ENCODE assay signal across 24 mouse cellular contexts in the genomic region with DNA sequence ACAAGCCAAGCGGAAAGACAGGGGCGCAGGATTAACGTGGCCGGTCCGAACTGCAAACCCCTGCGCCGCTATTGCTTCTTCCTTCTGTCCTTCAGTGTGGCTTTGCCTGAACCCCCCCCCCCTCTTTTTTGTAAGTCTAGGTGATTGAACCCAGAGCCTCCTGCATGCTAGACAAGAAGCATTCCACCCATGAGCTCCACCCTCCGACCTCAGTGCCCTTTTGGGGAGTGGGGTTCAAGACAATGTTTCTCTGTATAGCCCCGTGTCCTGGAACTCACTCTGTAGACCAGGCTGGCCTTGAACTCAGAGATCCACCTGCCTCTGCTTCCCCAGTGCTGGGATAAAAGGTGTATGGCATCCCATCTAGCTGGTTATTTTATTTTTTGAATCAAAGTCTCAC. TPM values are rescaled to one million over a fixed set of nuclear protein-coding genes. Genes with fewer than 3 reads are reported as not detected.
DNase-seq lines count a peak whose midpoint lies in the region; ATAC-seq and TF ChIP-seq lines count a peak whose summit lies in the region.
"Had no signal": no experiment of that assay in that cellular context is flagged by ENCODE, and none has a peak within 500 bp of the region (broad histone marks: within the 10 kb centered on the region; RNA-seq: fewer than 3 reads in every experiment).

No protein-coding gene starts in this region.

- H3K9me3 ChIP-seq in kidney, embryonic 15.5 days (replicated peaks) = no peaks in the 10 kb centered on the region
- H3K9me3 ChIP-seq in stomach, embryonic 14.5 days (ENCODE audit: control insufficient read depth, low read depth, low read length) = no peaks in the 10 kb centered on the region
- no peaks in the 10 kb centered on the region for H3K9me3 ChIP-seq in stomach, postnatal 0 days (ENCODE audit: control insufficient read depth, low read length)
- no peaks in the 10 kb centered on the region for H3K9me3 ChIP-seq in embryonic facial prominence, embryonic 12.5 days
- no peaks in the 10 kb centered on the region for H3K9me3 ChIP-seq in stomach, embryonic 16.5 days (replicated peaks; ENCODE audit: control insufficient read depth, low read length)
- H3K9me3 ChIP-seq: embryonic facial prominence, embryonic 13.5 days; limb, embryonic 15.5 days; megakaryocyte, embryonic 14.5 days had no signal

- 45% methylated on average over 9 of the region's 9 CpGs for WGBS in kidney, embryonic 15.5 days
- 49% methylated on average over 9 of the region's 9 CpGs for WGBS in stomach, embryonic 14.5 days
- 51% methylated on average over 9 of the region's 9 CpGs for WGBS in stomach, postnatal 0 days
- 42% methylated on average over 9 of the region's 9 CpGs for WGBS in embryonic facial prominence, embryonic 12.5 days
- WGBS in stomach, embryonic 16.5 days = 43% methylated on average over 9 of the region's 9 CpGs

- H3K4me3 ChIP-seq in kidney, embryonic 15.5 days (replicated peaks) = no peak overlapping the region
- no peak overlapping the region for H3K4me3 ChIP-seq in stomach, embryonic 14.5 days (ENCODE audit: low read depth, low read length)
- no peak overlapping the region for H3K4me3 ChIP-seq in stomach, postnatal 0 days (ENCODE audit: low read depth, low read length)
- H3K4me3 ChIP-seq in embryonic facial prominence, embryonic 12.5 days = no peak overlapping the region
- H3K4me3 ChIP-seq in stomach, embryonic 16.5 days (replicated peaks; ENCODE audit: low read length) = no peak overlapping the region
- H3K4me3 ChIP-seq: embryonic facial prominence, embryonic 13.5 days; erythroblast, embryonic 14.5 days; layer of hippocampus, adult 2 months; limb, embryonic 15.5 days had no signal

- peaks cover 12% of the 10 kb centered on the region for H3K4me1 ChIP-seq in kidney, embryonic 15.5 days
- H3K4me1 ChIP-seq in stomach, embryonic 14.5 days (ENCODE audit: control insufficient read depth, insufficient read depth, low read length) = no peaks in the 10 kb centered on the region
- no peaks in the 10 kb centered on the region for H3K4me1 ChIP-seq in stomach, postnatal 0 days (replicated peaks; ENCODE audit: control insufficient read depth, insufficient read depth)
- H3K4me1 ChIP-seq in embryonic facial prominence, embryonic 12.5 days = peaks cover 8% of the 10 kb centered on the region; the same call in 1 of the 2 replicates
- no peaks in the 10 kb centered on the region for H3K4me1 ChIP-seq in stomach, embryonic 16.5 days (ENCODE audit: control insufficient read depth, insufficient read depth, low read length)

- H3K27me3 ChIP-seq in kidney, embryonic 15.5 days = no peaks in the 10 kb centered on the region
- H3K27me3 ChIP-seq in stomach, embryonic 14.5 days (ENCODE audit: control insufficient read depth, insufficient read depth, low read length) = no peaks in the 10 kb centered on the region
- H3K27me3 ChIP-seq in stomach, postnatal 0 days (ENCODE audit: control insufficient read depth, insufficient read depth, low read length) = no peaks in the 10 kb centered on the region
- no peaks in the 10 kb centered on the region for H3K27me3 ChIP-seq in embryonic facial prominence, embryonic 12.5 days
- H3K27me3 ChIP-seq in stomach, embryonic 16.5 days (ENCODE audit: control insufficient read depth, insufficient read depth, low read length) = no peaks in the 10 kb centered on the region
- H3K27me3 ChIP-seq: embryonic facial prominence, embryonic 13.5 days had no signal

- peak overlapping the region; percentile 54 for H3K27ac ChIP-seq in kidney, embryonic 15.5 days
- no peak overlapping the region for H3K27ac ChIP-seq in stomach, embryonic 14.5 days (ENCODE audit: low read length)
- H3K27ac ChIP-seq in stomach, postnatal 0 days (replicated peaks) = no peak overlapping the region
- no peak overlapping the region for H3K27ac ChIP-seq in embryonic facial prominence, embryonic 12.5 days
- peak overlapping the region; percentile 42; the same call in 1 of the 2 replicates for H3K27ac ChIP-seq in stomach, embryonic 16.5 days (ENCODE audit: low read length)
- H3K27ac ChIP-seq: embryonic facial prominence, embryonic 13.5 days; hindbrain, embryonic 14.5 days; layer of hippocampus, adult 2 months; limb, embryonic 15.5 days; liver, embryonic 14.5 days had no signal

- no peak for ATAC-seq in kidney, embryonic 15.5 days (replicated peaks; ENCODE audit: low FRiP score)
- ATAC-seq in stomach, embryonic 14.5 days (ENCODE audit: insufficient number of reproducible peaks, insufficient read depth, low FRiP score, low read depth) = no peak
- no peak; the same call in 1 of the 2 replicates for ATAC-seq in stomach, postnatal 0 days (ENCODE audit: low FRiP score, low TSS enrichment)
- ATAC-seq in embryonic facial prominence, embryonic 12.5 days (ENCODE audit: insufficient number of reproducible peaks, insufficient read depth, low FRiP score, low TSS enrichment) = no peak
- ATAC-seq in stomach, embryonic 16.5 days (ENCODE audit: insufficient read depth, low FRiP score) = no peak
- ATAC-seq: forebrain, embryonic 14.5 days; inflammation-experienced regulatory T-cells, adult 6 months had no signal

- TF ChIP-seq CTCF in stomach, postnatal 0 days (IDR thresholded peaks at IDR 0.05; ENCODE audit: low read depth) = no peak

- no peaks in the 10 kb centered on the region for H3K36me3 ChIP-seq in kidney, embryonic 15.5 days
- H3K36me3 ChIP-seq in stomach, embryonic 14.5 days (ENCODE audit: control insufficient read depth, insufficient read depth, low read length) = no peaks in the 10 kb centered on the region
- no peaks in the 10 kb centered on the region for H3K36me3 ChIP-seq in stomach, postnatal 0 days (ENCODE audit: control insufficient read depth, insufficient read depth, low read length)
- no peaks in the 10 kb centered on the region for H3K36me3 ChIP-seq in embryonic facial prominence, embryonic 12.5 days
- H3K36me3 ChIP-seq in stomach, embryonic 16.5 days (ENCODE audit: control insufficient read depth, insufficient read depth, low read length) = no peaks in the 10 kb centered on the region
- H3K36me3 ChIP-seq: embryonic facial prominence, embryonic 13.5 days; limb, embryonic 15.5 days had no signal

- no peak overlapping the region for H3K9ac ChIP-seq in kidney, embryonic 15.5 days
- no peak overlapping the region for H3K9ac ChIP-seq in stomach, embryonic 14.5 days (replicated peaks; ENCODE audit: low read depth, low read length)
- no peak overlapping the region for H3K9ac ChIP-seq in stomach, postnatal 0 days (ENCODE audit: low read length)
- no peak overlapping the region for H3K9ac ChIP-seq in embryonic facial prominence, embryonic 12.5 days
- H3K9ac ChIP-seq in stomach, embryonic 16.5 days (ENCODE audit: low read length) = no peak overlapping the region
- H3K9ac ChIP-seq: embryonic facial prominence, embryonic 13.5 days; hindbrain, embryonic 14.5 days; limb, embryonic 15.5 days; liver, embryonic 14.5 days; lung, embryonic 14.5 days had no signal

- TF ChIP-seq EP300 in stomach, postnatal 0 days (optimal IDR thresholded peaks at IDR 0.05) = no peak

- peak overlapping the region; percentile 28; the same call in 1 of the 2 replicates for H3K4me2 ChIP-seq in kidney, embryonic 15.5 days
- 0 out of 2 replicates have a peak overlapping the region, but pooled peaks have one; percentile 23 for H3K4me2 ChIP-seq in stomach, embryonic 14.5 days (replicated peaks; ENCODE audit: low read depth, low read length)
- H3K4me2 ChIP-seq in stomach, postnatal 0 days (replicated peaks; ENCODE audit: low read depth) = no peak overlapping the region
- 0 out of 2 replicates have a peak overlapping the region, but pooled peaks have one; percentile 3 for H3K4me2 ChIP-seq in embryonic facial prominence, embryonic 12.5 days (replicated peaks)
- no peak overlapping the region for H3K4me2 ChIP-seq in stomach, embryonic 16.5 days (ENCODE audit: low read depth, low read length)
- H3K4me2 ChIP-seq: embryonic facial prominence, embryonic 13.5 days; hindbrain, embryonic 14.5 days; limb, embryonic 15.5 days; lung, embryonic 14.5 days had no signal

- DNase-seq in kidney, postnatal 14 days = no peak
- DNase-seq in stomach, postnatal 0 days (ENCODE audit: low spot score) = no peak
- no peak for DNase-seq in frontal cortex, postnatal 36 days (ENCODE audit: low spot score in 2 of 2)
- no peak for DNase-seq in left cerebral cortex, adult 8-10 months (ENCODE audit: low spot score in 2 of 2)
- DNase-seq: cerebellum, adult 9-11 months; gastrocnemius, postnatal 14 days; heart, adult 11 months; heart, postnatal 4 days had no signal

RNA-seq across cellular contexts. Expression of a gene that starts 26.9 kb away (rescaled TPM):
- 14.6 and 15.0 TPM in 2 replicates for polyA plus RNA-seq in kidney, embryonic 15.5 days (2015; fragmentation: Nextera tagmentation; extraction: Ambion mirVana)
- polyA plus RNA-seq in stomach, embryonic 14.5 days (2014; fragmentation: Nextera tagmentation; extraction: Ambion mirVana) = 0.84 and 1.00 TPM in 2 replicates
- polyA plus RNA-seq in stomach, postnatal 0 days (2015; fragmentation: Nextera tagmentation; extraction: Ambion mirVana) = 0.29 TPM in 2 replicates
- 1.0 and 1.3 TPM in 2 replicates for polyA plus RNA-seq in embryonic facial prominence, embryonic 12.5 days (2016; fragmentation: Nextera tagmentation; extraction: Ambion mirVana)
- 0.61 and 0.63 TPM in 2 replicates for polyA plus RNA-seq in stomach, embryonic 16.5 days (2015; fragmentation: Nextera tagmentation; extraction: Ambion mirVana)
- under 1 TPM; 0.02 to 0.15 (median 0.13) TPM for total RNA-seq in left cerebral cortex, adult 8-10 months (2022)
- total RNA-seq: gastrocnemius, postnatal 14 days; neutrophil, adult 5-6 weeks had no signal
- polyA plus RNA-seq: erythroblast, embryonic 14.5 days; inflammation-experienced regulatory T-cells, adult 6 months; limb, embryonic 15.5 days; small intestine, adult 2 months had no signal

RNA-seq across cellular contexts. Expression of a gene that starts 34.3 kb away (rescaled TPM):
- polyA plus RNA-seq in kidney, embryonic 15.5 days (2015; fragmentation: Nextera tagmentation; extraction: Ambion mirVana) = 17.6 and 22.8 TPM in 2 replicates
- 16.3 and 19.9 TPM in 2 replicates for polyA plus RNA-seq in stomach, embryonic 14.5 days (2014; fragmentation: Nextera tagmentation; extraction: Ambion mirVana)
- polyA plus RNA-seq in stomach, postnatal 0 days (2015; fragmentation: Nextera tagmentation; extraction: Ambion mirVana) = 10.3 and 10.4 TPM in 2 replicates
- polyA plus RNA-seq in embryonic facial prominence, embryonic 12.5 days (2016; fragmentation: Nextera tagmentation; extraction: Ambion mirVana) = 21.5 and 21.6 TPM in 2 replicates
- polyA plus RNA-seq in stomach, embryonic 16.5 days (2015; fragmentation: Nextera tagmentation; extraction: Ambion mirVana) = 12.2 and 14.9 TPM in 2 replicates
- total RNA-seq in left cerebral cortex, adult 8-10 months (2022) = 10 to 100 TPM; 20.2 to 31.0 (median 25.9) TPM
- total RNA-seq: neutrophil, adult 5-6 weeks had no signal
- polyA plus RNA-seq: erythroblast, embryonic 14.5 days; small intestine, adult 2 months had no signal

RNA-seq across cellular contexts. Expression of a gene that starts 57.2 kb away (rescaled TPM):
- 2.5 and 3.7 TPM in 2 replicates for polyA plus RNA-seq in kidney, embryonic 15.5 days (2015; fragmentation: Nextera tagmentation; extraction: Ambion mirVana)
- polyA plus RNA-seq in stomach, embryonic 14.5 days (2014; fragmentation: Nextera tagmentation; extraction: Ambion mirVana) = 0.51 and 0.52 TPM in 2 replicates
- 0.28 and 0.67 TPM in 2 replicates for polyA plus RNA-seq in stomach, postnatal 0 days (2015; fragmentation: Nextera tagmentation; extraction: Ambion mirVana)
- 6.4 and 7.7 TPM in 2 replicates for polyA plus RNA-seq in embryonic facial prominence, embryonic 12.5 days (2016; fragmentation: Nextera tagmentation; extraction: Ambion mirVana)
- polyA plus RNA-seq in stomach, embryonic 16.5 days (2015; fragmentation: Nextera tagmentation; extraction: Ambion mirVana) = 0.40 and 7.0 TPM in 2 replicates
- 1 to 10 TPM in 2 of 4 experiments, under 1 TPM in 2; 0.44 to 1.2 (median 0.98) TPM for total RNA-seq in left cerebral cortex, adult 8-10 months (2022)
- total RNA-seq: neutrophil, adult 5-6 weeks had no signal
- polyA plus RNA-seq: erythroblast, embryonic 14.5 days; inflammation-experienced regulatory T-cells, adult 6 months; small intestine, adult 2 months had no signal

Comparison
In these comparisons a context has a peak if more than half of its experiments do, and no peak if none do; other contexts are left out.
1. H3K27ac ChIP-seq: peak in kidney, embryonic 15.5 days (single experiment) and stomach, embryonic 16.5 days (single experiment); none in stomach, embryonic 14.5 days (single experiment), stomach, postnatal 0 days (single experiment) and embryonic facial prominence, embryonic 12.5 days (single experiment).
2. H3K4me2 ChIP-seq: peak in kidney, embryonic 15.5 days (single experiment), stomach, embryonic 14.5 days (single experiment) and embryonic facial prominence, embryonic 12.5 days (single experiment); none in stomach, postnatal 0 days (single experiment) and stomach, embryonic 16.5 days (single experiment).